Mouse (Mus musculus): ENCODE measurements around the gene Otub2. TPM values are rescaled to one million over a fixed set of nuclear protein-coding genes. Genes with fewer than 3 reads are reported as not detected.

Otub2 gene
- total RNA-seq, 4 experiments from 2014 or later = 2.5 to 4.2 (median 3.5) TPM

GRCm38 (mm10) chr12:103371711-103372110 lies 16.8 kb upstream of the Otub2 start:
- no peak for DNase-seq (ENCODE audit: low spot score)

GRCm38 (mm10) chr12:103373530-103374236 lies 14.8 kb upstream of the Otub2 start:
- no peak for DNase-seq (ENCODE audit: low spot score)

- DNase-seq (ENCODE audit: low spot score) = no peak
Observed at GRCm38 (mm10) chr12:103376124-103376523, 12.4 kb upstream of the Otub2 start.

GRCm38 (mm10) chr12:103376774-103377173 lies 11.7 kb upstream of the Otub2 start:
- no peak for DNase-seq (ENCODE audit: low spot score)

GRCm38 (mm10) chr12:103380226-103380625 lies 8.3 kb upstream of the Otub2 start:
- DNase-seq (ENCODE audit: low spot score) = no peak

- DNase-seq (ENCODE audit: low spot score) = no peak
Observed at GRCm38 (mm10) chr12:103389348-103389727, 856 bp downstream of the Otub2 start.

- no peak for DNase-seq (ENCODE audit: low spot score)
Observed at GRCm38 (mm10) chr12:103389982-103390381, 1.5 kb downstream of the Otub2 start.

GRCm38 (mm10) chr12:103391098-103391497 lies 2.6 kb downstream of the Otub2 start:
- no peak for DNase-seq (ENCODE audit: low spot score)

- DNase-seq (ENCODE audit: low spot score) = no peak
Observed at GRCm38 (mm10) chr12:103393528-103393927, 5.0 kb downstream of the Otub2 start.

GRCm38 (mm10) chr12:103395486-103396275 lies 7.2 kb downstream of the Otub2 start:
- no peak for DNase-seq (ENCODE audit: low spot score)

- no peak for DNase-seq (ENCODE audit: low spot score)
Observed at GRCm38 (mm10) chr12:103396751-103397150, 8.3 kb downstream of the Otub2 start.

- DNase-seq (ENCODE audit: low spot score) = no peak
Observed at GRCm38 (mm10) chr12:103404131-103404530, 15.6 kb downstream of the Otub2 start.

GRCm38 (mm10) chr12:103407720-103408119 lies 19.2 kb downstream of the Otub2 start, which contains the start of gene 9330161L09Rik:
Gene 9330161L09Rik, minus strand, starts transcription at chr12:103407820.
- no peak for DNase-seq (ENCODE audit: low spot score)

- DNase-seq (ENCODE audit: low spot score) = no peak
Observed at GRCm38 (mm10) chr12:103408144-103408543, 19.7 kb downstream of the Otub2 start.

GRCm38 (mm10) chr12:103425016-103425728 lies 36.7 kb downstream of the Otub2 start:
- DNase-seq (ENCODE audit: low spot score) = no peak

- DNase-seq (ENCODE audit: low spot score) = peak; percentile 98
Observed at GRCm38 (mm10) chr12:103425729-103426470, 37.4 kb downstream of the Otub2 start, which contains the start of gene Ddx24. Gene Ddx24, minus strand, starts transcription at chr12:103425830.

GRCm38 (mm10) chr12:103426710-103427109 lies 38.2 kb downstream of the Otub2 start:
- no peak for DNase-seq (ENCODE audit: low spot score)

- DNase-seq (ENCODE audit: low spot score) = peak; percentile 20
Observed at GRCm38 (mm10) chr12:103433430-103433829, 44.9 kb downstream of the Otub2 start.

GRCm38 (mm10) chr12:103433986-103434731 lies 45.7 kb downstream of the Otub2 start, which contains the start of gene Ifi27:
Gene Ifi27, plus strand, starts transcription at chr12:103434211.
- peak; percentile 96 for DNase-seq (ENCODE audit: low spot score)

GRCm38 (mm10) chr12:103434861-103435260 lies 46.4 kb downstream of the Otub2 start:
- DNase-seq (ENCODE audit: low spot score) = no peak

- no peak for DNase-seq (ENCODE audit: low spot score)
Observed at GRCm38 (mm10) chr12:103437601-103438000, 49.1 kb downstream of the Otub2 start.
